Mouse (Mus musculus) stomach, postnatal 0 days (tissue): ENCODE results near the gene Olfr130. TPM values are rescaled to one million over a fixed set of nuclear protein-coding genes. Genes with fewer than 3 reads are reported as not detected.

ENCODE experiments used
- ATAC-seq: fragments of 200-750 bp; cut with Nextera tagmentation; 2 replicates; pipeline ENCODE4 v1.8.0; 2017; ENCODE audit not compliant: low FRiP score, low TSS enrichment
- DNase-seq: peaks from one replicate; pipeline ENCODE4 v3.0.0-alpha.2; 2016; ENCODE audit warnings: low spot score
- H3K27ac ChIP-seq: fragments of 300-500 bp; sonication (generic); replicated peaks from 2 replicates; pipeline ENCODE4 v1.5.1; 2014; ENCODE audit warnings: mild to moderate bottlenecking, control low read depth
- H3K27me3 ChIP-seq: fragments of 300-500 bp; sonication (generic); 2 replicates; pipeline ENCODE4 v1.6.1; 2014; ENCODE audit warnings: low read length; ENCODE audit not compliant: control insufficient read depth, insufficient read depth
- H3K36me3 ChIP-seq: fragments of 300-500 bp; sonication (generic); 2 replicates; pipeline ENCODE4 v1.6.1; 2014; ENCODE audit warnings: low read length, mixed read lengths; ENCODE audit not compliant: control insufficient read depth, insufficient read depth
- H3K4me1 ChIP-seq: fragments of 300-500 bp; sonication (generic); replicated peaks from 2 replicates; pipeline ENCODE4 v1.6.1; 2014; ENCODE audit warnings: antibody characterized with exemption; ENCODE audit not compliant: control insufficient read depth, insufficient read depth
- H3K4me2 ChIP-seq: fragments of 300-500 bp; sonication (generic); replicated peaks from 2 replicates; pipeline ENCODE4 v1.6.1; 2014; ENCODE audit warnings: low read depth, mild to moderate bottlenecking, control low read depth, moderate library complexity
- H3K4me3 ChIP-seq: fragments of 300-500 bp; sonication (generic); 2 replicates; pipeline ENCODE4 v1.5.1; 2014; ENCODE audit warnings: low read depth, low read length, control low read depth
- H3K9ac ChIP-seq: fragments of 300-500 bp; sonication (generic); 2 replicates; pipeline ENCODE4 v1.6.1; 2014; ENCODE audit warnings: mild to moderate bottlenecking, low read length, control low read depth, mixed read lengths
- H3K9me3 ChIP-seq: fragments of 300-500 bp; sonication (generic); 2 replicates; pipeline ENCODE4 v1.6.1; 2016; ENCODE audit warnings: low read length; ENCODE audit not compliant: control insufficient read depth
- CTCF ChIP-seq: IDR thresholded peaks from 2 replicates; pipeline ENCODE4 v1.5.1; 2016; ENCODE audit warnings: antibody characterized with exemption, low read depth, mild to moderate bottlenecking, moderate library complexity
- EP300 ChIP-seq: optimal IDR thresholded peaks from 2 replicates; pipeline ENCODE3; 2016; ENCODE audit warnings: antibody characterized with exemption
- WGBS: fragments of 180-500 bp; shearing (Covaris S2); extraction: QIAGEN DNeasy Blood & Tissue Kit; methylation state at CpG from one replicate; pipeline ENCODE4 v1.1.7; 2014; 5-methylcytosine and 5-hydroxymethylcytosine counted together
- polyA plus RNA-seq: library from polyadenylated mRNA; unstranded; fragments of >200 nt; fragmentation: Nextera tagmentation; extraction: Ambion mirVana; gene quantifications from 2 replicates; pipeline ENCODE4 v1.2.1, GENCODE M21; 2015

The Olfr130 gene
- polyA plus RNA-seq: not detected in 2 replicates

DNA sequence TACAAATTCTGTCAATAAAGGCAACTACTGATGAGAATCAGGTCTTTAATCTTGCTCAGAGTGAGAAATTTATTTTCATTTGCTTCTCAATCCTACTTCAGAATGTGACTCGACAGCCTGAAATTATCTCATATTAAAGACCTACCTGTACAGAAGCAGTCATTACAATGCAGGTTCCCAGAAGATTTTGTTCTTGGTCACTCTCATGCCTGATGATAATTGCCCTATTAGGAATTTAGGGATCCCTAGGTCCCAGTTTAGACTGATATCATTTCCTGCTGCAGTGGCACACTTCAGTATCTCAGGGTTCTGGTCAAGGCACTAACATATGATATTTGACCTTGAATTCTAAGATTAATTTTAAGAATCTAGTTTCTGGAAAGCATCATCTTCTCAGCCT is at the start of gene Olfr130:
Gene Olfr130, plus strand, starts transcription at position 301 of the 400 bp plus-strand sequence.
- Histone ChIP-seq H3K4me3 (no peak within 1 kb of the TSS), H3K4me2 (no peak within 1 kb of the TSS), H3K27me3 (no peaks in the 10 kb centered on the region), H3K4me1 (no peaks in the 10 kb centered on the region), H3K9ac (no peak within 1 kb of the TSS), H3K9me3 (no peaks in the 10 kb centered on the region), H3K36me3 (no peaks in the 10 kb centered on the region), H3K27ac (no peak within 1 kb of the TSS)
- TF ChIP-seq CTCF (no peak), EP300 (no peak)
- 85% methylated on average over 1 of the region's 1 CpGs for WGBS
- DNase-seq (no peak), ATAC-seq (no peak)

DNA sequence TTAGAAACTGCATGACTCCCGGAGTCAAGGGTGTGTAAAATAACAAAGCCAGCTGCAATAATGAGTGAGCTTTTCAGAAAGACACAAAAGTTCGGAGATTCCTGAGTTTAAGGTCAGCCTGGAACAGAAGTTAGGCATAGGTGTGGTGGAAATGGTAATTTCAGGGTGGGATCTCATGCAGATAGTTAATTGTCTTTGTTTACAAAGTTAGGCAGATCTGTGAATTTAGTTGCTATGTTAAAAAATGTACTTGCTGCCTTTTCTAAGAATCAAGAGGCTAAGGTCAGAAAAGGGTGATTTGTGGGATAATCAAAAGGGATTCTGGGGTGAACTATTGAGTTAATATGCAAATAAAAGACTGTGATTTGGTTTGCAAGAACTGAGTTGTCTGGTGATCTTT is 47.4 kb upstream of the Olfr130 start:
- ATAC-seq (no peak), DNase-seq (no peak)
- H3K27me3 ChIP-seq: no peaks in the 10 kb centered on the region
- H3K4me3 ChIP-seq: no peak overlapping the region
- TF ChIP-seq CTCF (no peak), EP300 (no peak)
- H3K27ac ChIP-seq: no peak overlapping the region
- 74% methylated on average over 2 of the region's 2 CpGs for WGBS
- no peaks in the 10 kb centered on the region for H3K36me3 ChIP-seq
- no peak overlapping the region for H3K9ac ChIP-seq
- H3K9me3 ChIP-seq: no peaks in the 10 kb centered on the region
- H3K4me2 ChIP-seq: no peak overlapping the region
- H3K4me1 ChIP-seq: no peaks in the 10 kb centered on the region

DNA sequence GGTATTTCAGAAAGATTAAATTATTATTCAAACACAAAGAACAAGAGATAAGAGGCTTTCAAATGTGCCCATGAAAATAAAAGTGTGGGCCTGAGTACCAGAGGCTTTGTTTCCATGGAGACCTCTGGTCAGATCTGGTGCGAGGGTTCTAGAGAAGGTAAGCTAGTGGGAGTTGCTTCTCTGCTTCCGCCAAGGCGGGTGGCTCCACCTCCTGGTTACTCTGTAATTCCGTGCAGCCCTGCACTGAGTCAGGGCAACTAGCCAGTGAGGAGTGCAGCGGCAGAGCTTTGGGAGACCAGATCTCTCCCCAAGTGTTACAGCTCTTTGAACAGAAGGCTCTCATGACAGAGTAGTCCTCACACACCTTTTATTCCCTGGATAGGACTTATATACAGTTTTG is 37.4 kb upstream of the Olfr130 start:
- ATAC-seq (no peak), DNase-seq (no peak)
- no peaks in the 10 kb centered on the region for H3K4me1 ChIP-seq
- no peak overlapping the region for H3K4me3 ChIP-seq
- H3K27me3 ChIP-seq: no peaks in the 10 kb centered on the region
- 36% methylated on average over 5 of the region's 5 CpGs for WGBS
- no peak overlapping the region for H3K27ac ChIP-seq
- TF ChIP-seq EP300 (no peak), CTCF (no peak)
- H3K9ac ChIP-seq: no peak overlapping the region
- H3K36me3 ChIP-seq: no peaks in the 10 kb centered on the region
- no peak overlapping the region for H3K4me2 ChIP-seq
- H3K9me3 ChIP-seq: no peaks in the 10 kb centered on the region

DNA sequence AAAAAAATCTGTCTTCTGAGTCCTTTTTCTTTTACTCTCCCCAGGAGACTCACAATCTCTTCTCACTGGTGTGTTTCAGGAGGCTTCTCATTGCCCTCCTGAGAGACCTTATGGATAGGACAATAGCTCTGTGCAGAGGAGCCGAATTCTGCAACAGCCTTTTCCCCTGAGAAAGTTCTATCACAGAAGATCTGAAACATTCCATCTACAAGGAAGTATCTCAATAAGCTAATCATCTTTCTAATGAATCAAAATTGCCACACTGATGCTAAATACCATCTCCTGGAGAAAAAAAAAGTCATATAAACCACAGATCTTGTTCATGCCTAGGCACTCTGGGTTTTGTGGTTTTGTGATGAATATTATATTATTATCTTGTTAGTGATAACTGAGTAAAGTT is 3.7 kb upstream of the Olfr130 start, which contains the start of gene Olfr129:
Gene Olfr129, minus strand, starts transcription at position 101 of the 400 bp plus-strand sequence.
- no peak within 1 kb of the TSS for H3K27ac ChIP-seq
- no peaks in the 10 kb centered on the region for H3K27me3 ChIP-seq
- H3K4me2 ChIP-seq: no peak within 1 kb of the TSS
- no peak for ATAC-seq
- no peaks in the 10 kb centered on the region for H3K36me3 ChIP-seq
- H3K4me3 ChIP-seq: no peak within 1 kb of the TSS
- no peak within 1 kb of the TSS for H3K9ac ChIP-seq
- TF ChIP-seq EP300 (no peak), CTCF (no peak)
- 54% methylated on average over 1 of the region's 1 CpGs for WGBS
- no peak for DNase-seq
- H3K4me1 ChIP-seq: no peaks in the 10 kb centered on the region
- H3K9me3 ChIP-seq: no peaks in the 10 kb centered on the region

DNA sequence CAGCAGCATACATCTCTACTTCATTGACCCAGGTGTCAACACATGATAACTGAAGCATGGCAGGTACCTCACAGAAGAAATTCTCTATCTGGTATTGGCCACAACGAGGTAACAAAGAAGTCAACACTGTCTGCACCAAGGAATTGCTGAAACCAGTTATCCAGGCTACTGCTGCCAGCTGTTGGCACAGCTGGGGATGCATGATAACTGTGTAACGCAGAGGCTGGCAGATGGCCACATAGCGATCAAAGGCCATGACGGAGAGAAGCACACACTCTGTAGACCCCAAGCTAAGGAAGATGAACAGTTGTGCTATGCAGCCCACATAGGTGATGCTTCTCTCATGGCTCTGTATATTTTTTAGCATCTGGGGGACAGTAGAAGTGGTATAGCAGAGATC is 18.6 kb downstream of the Olfr130 start:
- DNase-seq: no peak
- no peaks in the 10 kb centered on the region for H3K27me3 ChIP-seq
- no peak overlapping the region for H3K4me3 ChIP-seq
- no peak for TF ChIP-seq CTCF
- TF ChIP-seq EP300: no peak
- H3K9ac ChIP-seq: no peak overlapping the region
- H3K4me1 ChIP-seq: no peaks in the 10 kb centered on the region
- no peak overlapping the region for H3K4me2 ChIP-seq
- no peaks in the 10 kb centered on the region for H3K36me3 ChIP-seq
- H3K27ac ChIP-seq: no peak overlapping the region
- no peak for ATAC-seq
- WGBS: 84% methylated on average over 4 of the region's 4 CpGs
- H3K9me3 ChIP-seq: no peaks in the 10 kb centered on the region

DNA sequence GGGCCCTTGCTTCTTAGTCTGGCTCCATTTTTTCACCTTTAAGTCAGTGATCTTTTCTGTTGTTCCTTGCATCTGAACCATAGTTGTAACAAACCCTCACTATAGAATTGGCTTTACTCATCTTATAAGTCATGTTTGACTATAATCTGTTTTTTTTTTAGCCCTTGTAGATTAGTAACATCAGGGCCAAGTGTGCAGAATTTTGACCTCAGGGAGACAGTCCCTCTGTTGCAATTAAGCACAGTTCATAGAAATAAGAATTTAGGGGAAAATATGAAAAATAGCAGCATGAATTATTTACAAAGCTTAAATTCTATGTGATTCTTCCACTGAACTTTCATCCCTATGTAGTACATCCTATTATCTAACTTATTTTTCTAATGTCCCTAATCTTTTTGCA is 24.9 kb downstream of the Olfr130 start, which contains the start of gene Olfr131:
Gene Olfr131, minus strand, starts transcription at position 101 of the 400 bp plus-strand sequence.
- H3K36me3 ChIP-seq: no peaks in the 10 kb centered on the region
- no peaks in the 10 kb centered on the region for H3K27me3 ChIP-seq
- ATAC-seq (no peak), DNase-seq (no peak)
- no peaks in the 10 kb centered on the region for H3K4me1 ChIP-seq
- no peak within 1 kb of the TSS for H3K4me2 ChIP-seq
- no peaks in the 10 kb centered on the region for H3K9me3 ChIP-seq
- no peak within 1 kb of the TSS for H3K4me3 ChIP-seq
- H3K9ac ChIP-seq: no peak within 1 kb of the TSS
- TF ChIP-seq CTCF (no peak), EP300 (no peak)
- H3K27ac ChIP-seq: no peak within 1 kb of the TSS

Other genes with a start within 250 kb of the Olfr130 start
- gene Olfr125, start 231.0 kb upstream of the Olfr130 start, polyA plus RNA-seq: not detected in 2 replicates
- gene Olfr126, start 216.4 kb upstream of the Olfr130 start, polyA plus RNA-seq: not detected in 2 replicates
- not detected in 2 replicates for gene Olfr127, start 163.5 kb upstream of the Olfr130 start, polyA plus RNA-seq
- not detected in 2 replicates for gene Olfr128, start 143.4 kb upstream of the Olfr130 start, polyA plus RNA-seq
- not detected in 2 replicates for gene Olfr761, start 110.8 kb upstream of the Olfr130 start, polyA plus RNA-seq
- gene Olfr129, start 3.8 kb upstream of the Olfr130 start, polyA plus RNA-seq: not detected in 2 replicates
- gene Olfr131, start 24.8 kb downstream of the Olfr130 start, polyA plus RNA-seq: not detected in 2 replicates
- gene Olfr132, start 70.6 kb downstream of the Olfr130 start, polyA plus RNA-seq: not detected in 2 replicates
- not detected in 2 replicates for gene Olfr133, start 81.4 kb downstream of the Olfr130 start, polyA plus RNA-seq
- gene Olfr134, start 107.5 kb downstream of the Olfr130 start, polyA plus RNA-seq: not detected in 2 replicates
- not detected in 2 replicates for gene Olfr135, start 140.4 kb downstream of the Olfr130 start, polyA plus RNA-seq
- gene Olfr138, start 197.1 kb downstream of the Olfr130 start, polyA plus RNA-seq: not detected in 2 replicates
- not detected in 2 replicates for gene Olfr137, start 243.6 kb downstream of the Olfr130 start, polyA plus RNA-seq